Mouse (Mus musculus) MEL (cell line): ENCODE results near the gene Tsc2.
A peak's percentile ranks its signal among the peaks of the same experiment; 100 is the strongest.

Source experiments
- CTCF ChIP-seq, 3 experiments: IDR thresholded peaks in 2 of 3; conservative IDR thresholded peaks in 1 of 3; 2 replicates each; pipeline ENCODE4 v1.5.1; 2011 to 2012; ENCODE audit warnings: low read length in 3 of 3, low read depth in 2 of 3, mild to moderate bottlenecking in 2 of 3, improper control_type of control experiment in 1 of 3, inconsistent platforms in 1 of 3, mixed read lengths in 1 of 3, moderate library complexity in 1 of 3; ENCODE audit not compliant: control insufficient read depth in 1 of 3, insufficient read depth in 1 of 3, poor library complexity in 1 of 3, severe bottlenecking in 1 of 3
- GATA1 ChIP-seq: IDR thresholded peaks from 2 replicates; pipeline ENCODE4 v1.6.1; 2011; ENCODE audit warnings: low read depth, low read length, improper control_type of control experiment
- MAFK ChIP-seq: IDR thresholded peaks from 2 replicates; pipeline ENCODE4 v1.6.1; 2011; ENCODE audit warnings: low read depth, mild to moderate bottlenecking, low read length, improper control_type of control experiment, borderline replicate concordance
- MAX ChIP-seq: IDR thresholded peaks from 2 replicates; pipeline ENCODE4 v1.6.1; 2011; ENCODE audit warnings: low read length, improper control_type of control experiment
- MYC ChIP-seq: IDR thresholded peaks from 2 replicates; pipeline ENCODE4 v1.6.1; 2011; ENCODE audit warnings: low read depth, mild to moderate bottlenecking, low read length, improper control_type of control experiment, moderate library complexity
- POLR2A ChIP-seq, 2 experiments: IDR thresholded peaks; 2 replicates each; pipeline ENCODE4 v1.6.1; 2011 to 2012; ENCODE audit warnings: low read length in 2 of 2, mild to moderate bottlenecking in 2 of 2, control low read depth in 1 of 2, improper control_type of control experiment in 1 of 2, low read depth in 1 of 2, moderate library complexity in 1 of 2; ENCODE audit not compliant: control insufficient read depth in 1 of 2, insufficient read depth in 1 of 2, poor library complexity in 1 of 2
- POLR2AphosphoS2 ChIP-seq: IDR thresholded peaks from 2 replicates; pipeline ENCODE4 v1.6.1; 2011; ENCODE audit warnings: low read length, improper control_type of control experiment
- RAD21 ChIP-seq: IDR thresholded peaks from 2 replicates; pipeline ENCODE4 v1.6.1; 2011; ENCODE audit warnings: mild to moderate bottlenecking, low read depth, low read length, improper control_type of control experiment
- RCOR1 ChIP-seq: IDR thresholded peaks from 2 replicates; pipeline ENCODE4 v1.6.1; 2012; ENCODE audit warnings: low read depth, mild to moderate bottlenecking, inconsistent platforms, low read length, improper control_type of control experiment
- SMC3 ChIP-seq: IDR thresholded peaks from 2 replicates; pipeline ENCODE4 v1.6.1; 2011; ENCODE audit warnings: low read depth, low read length, improper control_type of control experiment
- TCF12 ChIP-seq: IDR thresholded peaks from 2 replicates; pipeline ENCODE4 v1.6.1; 2014; ENCODE audit warnings: low read depth, mild to moderate bottlenecking, inconsistent platforms, low read length, improper control_type of control experiment, moderate library complexity

- no peak for TF ChIP-seq RCOR1
- no peak for TF ChIP-seq POLR2AphosphoS2
- no peak for TF ChIP-seq POLR2A (IDR thresholded peaks at IDR 0.05; ENCODE audit: control insufficient read depth in 1 of 2, insufficient read depth in 1 of 2, low read depth in 1 of 2, low read length in 2 of 2, poor library complexity in 1 of 2)
- TF ChIP-seq SMC3: peak; percentile 18; the same call in 1 of the 2 replicates
- no peak for TF ChIP-seq TCF12
- peak; percentile 64; the same call in 1 of the 2 replicates for TF ChIP-seq MAFK
- TF ChIP-seq RAD21: no peak; the same call in 1 of the 2 replicates
- TF ChIP-seq MAX: no peak
- TF ChIP-seq GATA1: no peak
- TF ChIP-seq CTCF (IDR thresholded peaks at IDR 0.05 in 2 of 3, conservative IDR thresholded peaks at IDR 0.05 in 1 of 3; ENCODE audit: control insufficient read depth in 1 of 3, insufficient read depth in 1 of 3, low read depth in 2 of 3, low read length in 3 of 3, poor library complexity in 1 of 3, severe bottlenecking in 1 of 3): peak in 2 of 3 experiments; percentile 10 to 16; a peak in 2 of 6 replicates
- no peak for TF ChIP-seq MYC
Observed at GRCm38 (mm10) chr17:24617561-24618194, 14.8 kb downstream of the Tsc2 start.
